Mouse (Mus musculus) limb, embryonic 12.5 days (tissue): Measurements from ENCODE around the gene Coro2a. TPM values are rescaled to one million over a fixed set of nuclear protein-coding genes. Genes with fewer than 3 reads are reported as not detected.

ENCODE experiments used
- ATAC-seq: fragments of 200-750 bp; cut with Nextera tagmentation; 2 replicates; pipeline ENCODE4 v1.8.0; 2017; ENCODE audit warnings: low read depth, moderate TSS enrichment; ENCODE audit not compliant: insufficient number of reproducible peaks, insufficient read depth, low FRiP score, low TSS enrichment
- H3K27ac ChIP-seq: fragments of 300-500 bp; sonication (generic); 2 replicates; pipeline ENCODE4 v1.5.1; 2016; ENCODE audit warnings: mild to moderate bottlenecking, moderate library complexity
- H3K27me3 ChIP-seq: fragments of 300-500 bp; sonication (generic); 2 replicates; pipeline ENCODE4 v1.6.1; 2016; ENCODE audit warnings: mild to moderate bottlenecking, moderate library complexity
- H3K36me3 ChIP-seq: fragments of 300-500 bp; sonication (generic); 2 replicates; pipeline ENCODE4 v1.6.1; 2016; ENCODE audit warnings: mild to moderate bottlenecking, moderate library complexity
- H3K4me1 ChIP-seq: fragments of 300-500 bp; sonication (generic); replicated peaks from 2 replicates; pipeline ENCODE4 v1.6.1; 2016
- H3K4me2 ChIP-seq: fragments of 300-500 bp; sonication (generic); 2 replicates; pipeline ENCODE4 v1.6.1; 2016; ENCODE audit warnings: mild to moderate bottlenecking, moderate library complexity
- H3K4me3 ChIP-seq: fragments of 300-500 bp; sonication (generic); replicated peaks from 2 replicates; pipeline ENCODE4 v1.5.1; 2016; ENCODE audit warnings: mild to moderate bottlenecking
- H3K9ac ChIP-seq: fragments of 300-500 bp; sonication (generic); replicated peaks from 2 replicates; pipeline ENCODE4 v1.6.1; 2016; ENCODE audit warnings: mild to moderate bottlenecking, moderate library complexity
- H3K9me3 ChIP-seq: fragments of 300-500 bp; sonication (generic); 2 replicates; pipeline ENCODE4 v1.6.1; 2016; ENCODE audit warnings: mild to moderate bottlenecking, moderate library complexity
- WGBS: fragments of 180-500 bp; shearing (Covaris S2); methylation state at CpG from one replicate; pipeline ENCODE4 v1.1.7; 2016; 5-methylcytosine and 5-hydroxymethylcytosine counted together
- polyA plus RNA-seq: library from polyadenylated mRNA; unstranded; fragments of >200 nt; fragmentation: Nextera tagmentation; extraction: Ambion mirVana; gene quantifications from 2 replicates; pipeline ENCODE4 v1.2.1, GENCODE M21; 2016

The Coro2a gene
- polyA plus RNA-seq, 1 experiment from 2014 or later = 2.2 TPM

- H3K9me3 ChIP-seq = no peaks in the 10 kb centered on the region
- H3K4me1 ChIP-seq = 0 out of 2 replicates have a peak, but pooled peaks cover 6% of the 10 kb centered on the region
- H3K36me3 ChIP-seq = peaks cover 66% of the 10 kb centered on the region
- H3K9ac ChIP-seq = no peak overlapping the region
- WGBS = 82% methylated on average over 12 of the region's 12 CpGs
- no peak overlapping the region for H3K27ac ChIP-seq
- no peak overlapping the region for H3K4me3 ChIP-seq
- H3K27me3 ChIP-seq = no peaks in the 10 kb centered on the region
- no peak for ATAC-seq
- no peak overlapping the region for H3K4me2 ChIP-seq
Measured at GRCm38 (mm10) chr4:46495543-46495942, 106.5 kb downstream of the Coro2a start.

GRCm38 (mm10) chr4:46493071-46493470 is 108.9 kb downstream of the Coro2a start:
- H3K27ac ChIP-seq = no peak overlapping the region
- H3K9ac ChIP-seq = no peak overlapping the region
- no peak overlapping the region for H3K4me3 ChIP-seq
- no peak overlapping the region for H3K4me2 ChIP-seq
- no peaks in the 10 kb centered on the region for H3K27me3 ChIP-seq
- 92% methylated on average over 6 of the region's 6 CpGs for WGBS
- peaks cover 49% of the 10 kb centered on the region for H3K36me3 ChIP-seq
- peaks cover 16% of the 10 kb centered on the region; the same call in 1 of the 2 replicates for H3K4me1 ChIP-seq
- H3K9me3 ChIP-seq = no peaks in the 10 kb centered on the region
- ATAC-seq = no peak

- H3K4me3 ChIP-seq = peak within 1 kb of the TSS; percentile 76
- peak; percentile 98 for ATAC-seq
- H3K4me1 ChIP-seq = peaks cover 16% of the 10 kb centered on the region; the same call in 1 of the 2 replicates
- H3K9me3 ChIP-seq = no peaks in the 10 kb centered on the region
- H3K36me3 ChIP-seq = peaks cover 23% of the 10 kb centered on the region
- peak within 1 kb of the TSS; percentile 68 for H3K4me2 ChIP-seq
- H3K9ac ChIP-seq = peak within 1 kb of the TSS; percentile 79
- WGBS = under 1% methylated on average over 58 of the region's 58 CpGs
- H3K27me3 ChIP-seq = no peaks in the 10 kb centered on the region
- peak within 1 kb of the TSS; percentile 78 for H3K27ac ChIP-seq
Measured at GRCm38 (mm10) chr4:46489028-46489925, 112.7 kb downstream of the Coro2a start, which contains the start of gene Nans. Gene Nans, plus strand, starts transcription at chr4:46489248.

GRCm38 (mm10) chr4:46487348-46487747 is 114.7 kb downstream of the Coro2a start:
- WGBS = 94% methylated on average over 5 of the region's 5 CpGs
- no peak for ATAC-seq
- peaks cover 16% of the 10 kb centered on the region; the same call in 1 of the 2 replicates for H3K4me1 ChIP-seq

More at GRCm38 (mm10) chr4:46487348-46487747, 114.7 kb downstream of the Coro2a start:
- no peak overlapping the region for H3K4me3 ChIP-seq
- H3K36me3 ChIP-seq = peaks cover 4% of the 10 kb centered on the region; the same call in 1 of the 2 replicates
- H3K27me3 ChIP-seq = no peaks in the 10 kb centered on the region
- no peaks in the 10 kb centered on the region for H3K9me3 ChIP-seq
- no peak overlapping the region for H3K9ac ChIP-seq
- H3K4me2 ChIP-seq = no peak overlapping the region
- H3K27ac ChIP-seq = no peak overlapping the region

Other genes starting within 250 kb of the Coro2a start
- 8.8 and 9.0 TPM in 2 replicates for gene Trmo, start 212.8 kb downstream of the Coro2a start, polyA plus RNA-seq
- gene Hemgn, start 188.7 kb downstream of the Coro2a start, polyA plus RNA-seq = 2.6 and 2.7 TPM in 2 replicates
- 362 and 372 TPM in 2 replicates for gene Anp32b, start 151.3 kb downstream of the Coro2a start, polyA plus RNA-seq
- 91.0 and 91.7 TPM in 2 replicates for gene Nans, start 113.0 kb downstream of the Coro2a start, polyA plus RNA-seq
- 0.43 and 1.3 TPM in 2 replicates for gene Trim14, start 66.1 kb downstream of the Coro2a start, polyA plus RNA-seq
- 1.9 and 2.1 TPM in 2 replicates for gene Tbc1d2, start 48.0 kb upstream of the Coro2a start, polyA plus RNA-seq